Mouse (Mus musculus) 3T3-L1 (cell line): ENCODE data around the gene Gm28079.
"Not testable (repeated sequence)": the region's sequence is repeated elsewhere in the genome, so short reads cannot be mapped to it uniquely, and the experiment has no call there.

Source experiments
- DNase-seq: peaks from one replicate; pipeline ENCODE4 v3.0.0-alpha.2; 2015; ENCODE audit warnings: low read depth, low spot score

Gene Gm28079

GRCm38 (mm10) chrY:70014799-70015198, at the start of gene Gm28079:
TSS of gene Gm28079 (minus strand) at chrY:70014899.
- not testable (repeated sequence) for DNase-seq
